26 mouse cellular contexts compared by ENCODE assay signal in the genomic region with DNA sequence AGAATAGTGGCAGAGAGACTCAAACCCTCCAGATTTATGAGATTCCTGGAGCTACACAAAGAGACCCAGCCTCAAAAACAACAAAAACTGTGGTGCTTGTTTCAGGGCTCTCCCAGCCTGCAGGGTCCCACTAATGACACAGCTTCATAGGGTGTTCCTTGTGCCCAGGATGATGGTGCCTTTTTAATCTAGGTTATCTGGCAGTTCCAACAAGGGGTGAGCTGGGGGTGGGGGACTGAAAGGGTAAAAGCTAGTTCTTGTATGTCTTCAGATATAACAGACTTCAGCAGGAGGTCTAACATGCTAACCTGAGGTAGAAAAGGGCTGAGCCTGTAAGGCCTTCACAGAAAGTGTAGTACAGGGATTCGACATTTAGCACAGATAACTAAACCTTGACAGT.
A peak's percentile ranks its signal among the peaks of the same experiment; 100 is the strongest.
DNase-seq lines count a peak whose midpoint lies in the region; ATAC-seq lines count a peak whose summit lies in the region.
"Had no signal": no experiment of that assay in that cellular context is flagged by ENCODE, and none has a peak within 500 bp of the region (broad histone marks: within the 10 kb centered on the region; RNA-seq: fewer than 3 reads in every experiment).

No protein-coding gene starts in this region.

- H3K9me3 ChIP-seq in forebrain, embryonic 12.5 days, result no peaks in the 10 kb centered on the region
- H3K9me3 ChIP-seq in forebrain, embryonic 14.5 days (replicated peaks; ENCODE audit: control insufficient read depth, low read length), result no peaks in the 10 kb centered on the region
- no peaks in the 10 kb centered on the region for H3K9me3 ChIP-seq in liver, embryonic 13.5 days (replicated peaks)
- H3K9me3 ChIP-seq: embryonic facial prominence, embryonic 12.5 days; hindbrain, embryonic 10.5 days; hindbrain, embryonic 15.5 days; kidney, embryonic 15.5 days; limb, embryonic 15.5 days; lung, embryonic 15.5 days; midbrain, embryonic 12.5 days; stomach, embryonic 15.5 days had no signal

- no peaks in the 10 kb centered on the region for H3K36me3 ChIP-seq in forebrain, embryonic 12.5 days (replicated peaks)
- H3K36me3 ChIP-seq in forebrain, embryonic 14.5 days (ENCODE audit: control insufficient read depth, insufficient read depth, low read length), result no peaks in the 10 kb centered on the region
- peaks cover 4% of the 10 kb centered on the region; the same call in 1 of the 2 replicates for H3K36me3 ChIP-seq in liver, embryonic 13.5 days
- H3K36me3 ChIP-seq: embryonic facial prominence, embryonic 12.5 days; hindbrain, embryonic 10.5 days; hindbrain, embryonic 15.5 days; limb, embryonic 15.5 days; lung, embryonic 15.5 days; midbrain, embryonic 12.5 days; stomach, embryonic 15.5 days had no signal

- intact Hi-C loops in left cerebral cortex, postnatal 25 days (cut with DNase I), result no loop called here

- no peak for DNase-seq in forebrain, embryonic 14.5 days (ENCODE audit: low spot score)
- DNase-seq in retina, postnatal 1 day, result peak; percentile 5
- DNase-seq in retina, embryonic 14.5 days (ENCODE audit: low spot score), result no peak
- DNase-seq in liver, embryonic 13.5 days, result peak; percentile 54
- DNase-seq in kidney, postnatal 36 days, result no peak
- no peak for DNase-seq in left cerebral cortex, postnatal 25 days (ENCODE audit: low spot score in 2 of 2)
- DNase-seq: adrenal gland, postnatal 10 days; cerebellum, postnatal 25 days; heart, postnatal 14 days; kidney, adult 18-20 months; kidney, postnatal 25 days; left cerebral cortex, postnatal 4 days; right cerebral cortex, postnatal 25 days had no signal

- no peak for ATAC-seq in forebrain, embryonic 12.5 days (ENCODE audit: low FRiP score)
- ATAC-seq in forebrain, embryonic 14.5 days, result no peak
- peak; percentile 68 for ATAC-seq in liver, embryonic 13.5 days (ENCODE audit: low read depth)
- ATAC-seq: inflammation-experienced regulatory T-cells, adult 6 months; Patski had no signal

- H3K27ac ChIP-seq in forebrain, embryonic 12.5 days, result peak overlapping the region; percentile 78
- H3K27ac ChIP-seq in forebrain, embryonic 14.5 days (ENCODE audit: low read depth, low read length), result no peak overlapping the region
- peak overlapping the region; percentile 65 for H3K27ac ChIP-seq in liver, embryonic 13.5 days
- H3K27ac ChIP-seq: hindbrain, embryonic 15.5 days; kidney, embryonic 15.5 days; layer of hippocampus, adult 2 months; left cerebral cortex, adult 2 months; limb, embryonic 15.5 days; lung, embryonic 15.5 days; stomach, embryonic 15.5 days had no signal

- peaks cover 24% of the 10 kb centered on the region for H3K4me1 ChIP-seq in forebrain, embryonic 12.5 days
- H3K4me1 ChIP-seq in forebrain, embryonic 14.5 days (ENCODE audit: control insufficient read depth, insufficient read depth, low read length), result peaks cover 19% of the 10 kb centered on the region
- H3K4me1 ChIP-seq in liver, embryonic 13.5 days (replicated peaks), result peaks cover 69% of the 10 kb centered on the region

- no peaks in the 10 kb centered on the region for H3K27me3 ChIP-seq in forebrain, embryonic 12.5 days
- H3K27me3 ChIP-seq in forebrain, embryonic 14.5 days (replicated peaks; ENCODE audit: control insufficient read depth, insufficient read depth, low read length), result no peaks in the 10 kb centered on the region
- no peaks in the 10 kb centered on the region for H3K27me3 ChIP-seq in liver, embryonic 13.5 days
- H3K27me3 ChIP-seq: embryonic facial prominence, embryonic 12.5 days; hindbrain, embryonic 15.5 days; kidney, embryonic 15.5 days; limb, embryonic 15.5 days; lung, embryonic 15.5 days; midbrain, embryonic 12.5 days; Patski; stomach, embryonic 15.5 days had no signal

- H3K4me2 ChIP-seq in forebrain, embryonic 12.5 days, result no peak overlapping the region
- H3K4me2 ChIP-seq in forebrain, embryonic 14.5 days (ENCODE audit: low read length), result no peak overlapping the region
- H3K4me2 ChIP-seq in liver, embryonic 13.5 days, result no peak overlapping the region
- H3K4me2 ChIP-seq: kidney, embryonic 15.5 days; limb, embryonic 15.5 days; stomach, embryonic 15.5 days had no signal

- no peak overlapping the region for H3K4me3 ChIP-seq in forebrain, embryonic 12.5 days (replicated peaks)
- no peak overlapping the region for H3K4me3 ChIP-seq in forebrain, embryonic 14.5 days (ENCODE audit: low read depth, low read length)
- no peak overlapping the region for H3K4me3 ChIP-seq in liver, embryonic 13.5 days (replicated peaks)
- H3K4me3 ChIP-seq: embryonic facial prominence, embryonic 12.5 days; hindbrain, embryonic 15.5 days; kidney, embryonic 15.5 days; layer of hippocampus, adult 2 months; left cerebral cortex, adult 2 months; limb, embryonic 15.5 days; lung, embryonic 15.5 days; midbrain, embryonic 12.5 days; stomach, embryonic 15.5 days had no signal

- WGBS in forebrain, embryonic 12.5 days, result 67% methylated on average over 1 of the region's 1 CpGs
- 72% methylated on average over 1 of the region's 1 CpGs for WGBS in forebrain, embryonic 14.5 days
- WGBS in liver, embryonic 13.5 days (ENCODE audit: insufficient replicate concordance), result 65% methylated on average over 1 of the region's 1 CpGs

- H3K9ac ChIP-seq in forebrain, embryonic 12.5 days, result no peak overlapping the region
- H3K9ac ChIP-seq in forebrain, embryonic 14.5 days (ENCODE audit: low read length), result no peak overlapping the region
- H3K9ac ChIP-seq in liver, embryonic 13.5 days, result no peak overlapping the region
- H3K9ac ChIP-seq: embryonic facial prominence, embryonic 12.5 days; hindbrain, embryonic 15.5 days; kidney, embryonic 15.5 days; limb, embryonic 15.5 days; lung, embryonic 15.5 days; midbrain, embryonic 12.5 days; stomach, embryonic 15.5 days had no signal

Comparison
In these comparisons a context has a peak if more than half of its experiments do, and no peak if none do; other contexts are left out.
1. DNase-seq: peak in retina, postnatal 1 day (single experiment) and liver, embryonic 13.5 days (single experiment); none in forebrain, embryonic 14.5 days (single experiment), retina, embryonic 14.5 days (single experiment), kidney, postnatal 36 days (0 of 2) and left cerebral cortex, postnatal 25 days (0 of 2).